Mouse (Mus musculus): ENCODE results near the gene Gm29735. TPM values are rescaled to one million over a fixed set of nuclear protein-coding genes. Genes with fewer than 3 reads are reported as not detected.
"Not testable (repeated sequence)": the region's sequence is repeated elsewhere in the genome, so short reads cannot be mapped to it uniquely, and the experiment has no call there.

Gm29735 gene
- total RNA-seq (2021) = not detected
- not detected in 2 replicates for polyA plus RNA-seq (2012; rRNA removed)
- long read RNA-seq = 0 reads

DNA sequence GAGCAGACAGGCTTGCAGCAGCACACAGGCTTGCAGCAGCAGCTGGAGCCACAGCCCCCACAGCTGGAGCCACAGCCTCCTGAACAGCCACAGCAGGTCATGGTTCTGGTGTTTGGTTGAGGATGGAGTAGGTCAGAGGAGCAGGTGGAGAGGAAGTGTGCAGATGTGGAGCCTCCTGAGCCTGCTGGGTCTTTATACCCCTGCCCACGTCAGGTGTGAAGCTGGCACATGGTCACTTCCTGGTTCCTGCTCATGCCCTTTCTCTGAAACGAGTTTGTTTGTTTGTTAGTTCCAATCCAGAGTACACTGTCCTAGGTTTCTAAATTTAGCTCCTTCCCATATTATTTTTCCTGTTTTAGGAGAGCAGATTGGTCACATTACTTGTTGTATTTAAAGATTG lies at the start of gene Gm29735:
Gene Gm29735, minus strand, starts transcription at position 101 of the 400 bp plus-strand sequence.
- H3K27me3 ChIP-seq (ENCODE audit: control insufficient read depth, insufficient read depth, low read length); H3K79me2 ChIP-seq (replicated peaks; ENCODE audit: control insufficient read depth, insufficient read depth, low read length); H3K9ac ChIP-seq (ENCODE audit: low read depth, low read length); H3K4me1 ChIP-seq (ENCODE audit: control insufficient read depth, insufficient read depth, low read length); H3K27ac ChIP-seq; DNase-seq; H3K36me3 ChIP-seq (ENCODE audit: control insufficient read depth, insufficient read depth, low read length); H3K4me3 ChIP-seq; intact Hi-C loops (cut with DNase I): not testable (repeated sequence)
- WGBS = 48% methylated on average over 2 of the region's 2 CpGs

DNA sequence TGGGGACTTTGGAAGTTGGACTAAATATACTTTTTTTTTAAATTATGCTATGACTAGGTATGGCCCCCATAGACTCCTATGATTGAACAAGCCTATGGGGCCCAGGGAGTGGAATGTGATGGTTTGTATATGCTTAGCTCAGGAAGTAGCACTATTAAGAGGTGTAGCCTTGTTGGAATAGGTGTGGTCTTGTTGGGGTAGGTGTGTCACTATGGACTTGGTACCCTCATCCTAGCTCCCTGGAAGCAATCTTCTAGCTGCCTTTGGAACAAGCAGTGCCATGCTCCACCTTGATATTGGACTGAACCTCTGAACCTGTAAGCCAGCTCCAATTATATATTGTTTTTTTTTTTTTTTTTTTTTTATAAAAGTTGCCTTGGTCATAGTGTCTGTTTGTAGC lies 48.6 kb upstream of the Gm29735 start:
- H3K9ac ChIP-seq (ENCODE audit: low read depth, low read length) = no peak overlapping the region
- no peaks in the 10 kb centered on the region for H3K27me3 ChIP-seq (ENCODE audit: control insufficient read depth, insufficient read depth, low read length)
- intact Hi-C loops (cut with DNase I) = no loop called here
- no peak overlapping the region for H3K27ac ChIP-seq
- no peak overlapping the region for H3K4me3 ChIP-seq
- no peaks in the 10 kb centered on the region for H3K4me1 ChIP-seq (ENCODE audit: control insufficient read depth, insufficient read depth, low read length)
- no peaks in the 10 kb centered on the region for H3K36me3 ChIP-seq (ENCODE audit: control insufficient read depth, insufficient read depth, low read length)
- H3K79me2 ChIP-seq (replicated peaks; ENCODE audit: control insufficient read depth, insufficient read depth, low read length) = no peaks in the 10 kb centered on the region
- DNase-seq = no peak
- TF ChIP-seq CTCF (IDR thresholded peaks at IDR 0.05) (no peak), EP300 (IDR thresholded peaks at IDR 0.05; ENCODE audit: insufficient read depth, low read depth, low read length) (no peak), POLR2A (IDR thresholded peaks at IDR 0.05; ENCODE audit: insufficient read depth, low read depth, low read length) (no peak)

DNA sequence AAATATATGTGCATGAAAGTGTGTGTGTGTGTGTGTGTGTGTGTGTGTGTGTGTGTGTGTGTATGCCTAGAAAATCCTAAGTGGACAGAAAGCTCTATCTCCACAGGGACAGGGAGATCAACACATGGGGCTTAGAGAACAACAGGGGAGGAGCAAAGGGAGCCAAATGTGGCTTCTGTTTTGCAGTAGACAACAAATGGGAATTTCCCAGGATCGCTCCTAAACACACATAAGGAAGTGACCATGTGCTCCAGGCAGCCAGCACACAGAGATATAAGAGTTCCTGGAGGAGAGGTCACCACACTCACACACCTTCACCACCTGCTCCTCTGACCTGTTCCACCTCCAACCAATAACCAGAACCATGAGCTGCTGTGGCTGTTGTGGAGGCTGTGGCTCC lies 44.2 kb upstream of the Gm29735 start, which contains the start of gene Krtap5-3:
Gene Krtap5-3, plus strand, starts transcription at position 301 of the 400 bp plus-strand sequence.
- H3K9ac ChIP-seq (ENCODE audit: low read depth, low read length) = no peak within 1 kb of the TSS
- no peaks in the 10 kb centered on the region for H3K4me1 ChIP-seq (ENCODE audit: control insufficient read depth, insufficient read depth, low read length)
- H3K36me3 ChIP-seq (ENCODE audit: control insufficient read depth, insufficient read depth, low read length) = no peaks in the 10 kb centered on the region
- no peaks in the 10 kb centered on the region for H3K79me2 ChIP-seq (replicated peaks; ENCODE audit: control insufficient read depth, insufficient read depth, low read length)
- TF ChIP-seq CTCF (IDR thresholded peaks at IDR 0.05) (no peak), POLR2A (IDR thresholded peaks at IDR 0.05; ENCODE audit: insufficient read depth, low read depth, low read length) (no peak), EP300 (IDR thresholded peaks at IDR 0.05; ENCODE audit: insufficient read depth, low read depth, low read length) (no peak)
- no peak within 1 kb of the TSS for H3K27ac ChIP-seq
- no peaks in the 10 kb centered on the region for H3K27me3 ChIP-seq (ENCODE audit: control insufficient read depth, insufficient read depth, low read length)
- no peak for DNase-seq
- H3K4me3 ChIP-seq = no peak within 1 kb of the TSS
- intact Hi-C loops (cut with DNase I) = no loop called here
- WGBS = 31% methylated on average over 1 of the region's 1 CpGs

DNA sequence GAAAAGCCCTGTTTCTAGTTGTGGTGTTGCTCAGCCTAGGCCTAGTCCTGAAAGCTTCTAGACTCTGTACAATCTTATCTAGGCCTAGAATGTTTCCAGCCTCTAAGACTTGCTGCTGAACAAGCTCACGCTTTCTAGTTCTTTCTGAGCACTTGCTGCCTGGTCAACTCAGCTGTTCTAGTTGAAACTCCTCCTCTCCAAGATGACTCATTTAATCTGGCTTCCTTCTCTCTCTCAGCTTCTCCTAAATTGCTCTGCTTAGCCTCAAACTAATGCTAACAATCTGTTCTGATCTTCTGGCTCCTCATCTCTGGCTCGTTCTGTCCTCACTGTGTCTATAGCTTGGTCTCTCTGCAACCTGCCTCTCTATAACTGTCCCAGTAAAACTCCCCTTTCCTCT lies 41.8 kb upstream of the Gm29735 start:
- WGBS = 57% methylated on average over 2 of the region's 2 CpGs
- no peak for DNase-seq
- no peak for TF ChIP-seq EP300 (IDR thresholded peaks at IDR 0.05; ENCODE audit: insufficient read depth, low read depth, low read length)
- TF ChIP-seq POLR2A (IDR thresholded peaks at IDR 0.05; ENCODE audit: insufficient read depth, low read depth, low read length) = no peak
- no peak for TF ChIP-seq CTCF (IDR thresholded peaks at IDR 0.05)
- no peaks in the 10 kb centered on the region for H3K4me1 ChIP-seq (ENCODE audit: control insufficient read depth, insufficient read depth, low read length)
- no peaks in the 10 kb centered on the region for H3K27me3 ChIP-seq (ENCODE audit: control insufficient read depth, insufficient read depth, low read length)
- H3K79me2 ChIP-seq (replicated peaks; ENCODE audit: control insufficient read depth, insufficient read depth, low read length) = no peaks in the 10 kb centered on the region
- H3K9ac ChIP-seq (ENCODE audit: low read depth, low read length) = no peak overlapping the region
- no peaks in the 10 kb centered on the region for H3K36me3 ChIP-seq (ENCODE audit: control insufficient read depth, insufficient read depth, low read length)
- intact Hi-C loops (cut with DNase I) = no loop called here
- H3K27ac ChIP-seq = no peak overlapping the region
- H3K4me3 ChIP-seq = no peak overlapping the region

DNA sequence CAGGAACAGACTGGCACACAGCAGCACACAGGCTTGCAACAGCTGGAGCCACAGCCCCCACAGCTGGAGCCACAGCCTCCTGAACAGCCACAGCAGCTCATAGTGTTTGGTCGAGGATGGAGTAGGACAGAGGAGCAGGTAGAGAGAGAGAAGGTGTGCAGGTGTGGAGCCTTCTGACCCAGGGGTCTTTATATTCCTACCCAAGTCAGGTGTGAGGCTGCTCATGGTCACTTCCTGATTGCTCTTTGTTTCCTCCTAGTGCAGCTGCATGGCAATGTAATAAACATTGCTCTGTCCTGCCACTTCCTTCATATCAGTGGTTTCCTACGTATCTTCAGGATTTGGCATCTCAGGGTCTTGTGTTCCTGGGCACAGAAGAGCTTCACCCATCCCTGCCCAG lies 33.4 kb upstream of the Gm29735 start, which contains the start of gene Gm10153:
Gene Gm10153, minus strand, starts transcription at position 101 of the 400 bp plus-strand sequence.
- Histone ChIP-seq H3K27me3 (ENCODE audit: control insufficient read depth, insufficient read depth, low read length) (no peaks in the 10 kb centered on the region), H3K36me3 (ENCODE audit: control insufficient read depth, insufficient read depth, low read length) (no peaks in the 10 kb centered on the region), H3K4me1 (ENCODE audit: control insufficient read depth, insufficient read depth, low read length) (no peaks in the 10 kb centered on the region), H3K79me2 (replicated peaks; ENCODE audit: control insufficient read depth, insufficient read depth, low read length) (no peaks in the 10 kb centered on the region), H3K4me3 (no peak within 1 kb of the TSS), H3K27ac (no peak within 1 kb of the TSS), H3K9ac (ENCODE audit: low read depth, low read length) (no peak within 1 kb of the TSS)
- DNase-seq = no peak
- 26% methylated on average over 2 of the region's 2 CpGs for WGBS
- TF ChIP-seq EP300 (IDR thresholded peaks at IDR 0.05; ENCODE audit: insufficient read depth, low read depth, low read length) (no peak), POLR2A (IDR thresholded peaks at IDR 0.05; ENCODE audit: insufficient read depth, low read depth, low read length) (no peak), CTCF (IDR thresholded peaks at IDR 0.05) (no peak)
- intact Hi-C loops (cut with DNase I) = no loop called here

DNA sequence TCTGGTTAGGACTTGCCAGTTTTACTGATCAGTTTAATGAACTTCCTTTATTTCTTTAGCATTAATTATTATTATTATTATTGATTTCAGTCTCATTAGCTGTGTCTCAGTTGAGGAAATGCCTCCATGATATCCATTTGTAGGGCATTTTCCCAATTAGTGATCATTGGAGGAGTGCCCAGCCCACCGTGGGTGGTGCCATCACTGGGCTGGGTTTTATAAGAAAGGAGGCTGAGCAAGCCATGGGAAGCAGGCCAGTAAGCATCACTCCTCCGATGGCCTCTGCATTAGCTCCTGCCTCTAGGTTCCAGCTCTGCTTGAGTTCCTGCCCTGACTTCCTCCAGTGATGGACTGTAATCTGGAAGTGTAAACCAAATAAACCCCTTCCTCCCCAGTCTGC lies 31.2 kb upstream of the Gm29735 start:
- Histone ChIP-seq H3K4me3 (no peak overlapping the region), H3K4me1 (ENCODE audit: control insufficient read depth, insufficient read depth, low read length) (no peaks in the 10 kb centered on the region), H3K9ac (ENCODE audit: low read depth, low read length) (no peak overlapping the region), H3K79me2 (replicated peaks; ENCODE audit: control insufficient read depth, insufficient read depth, low read length) (no peaks in the 10 kb centered on the region), H3K36me3 (ENCODE audit: control insufficient read depth, insufficient read depth, low read length) (no peaks in the 10 kb centered on the region), H3K27ac (no peak overlapping the region), H3K27me3 (ENCODE audit: control insufficient read depth, insufficient read depth, low read length) (no peaks in the 10 kb centered on the region)
- intact Hi-C loops (cut with DNase I) = no loop called here
- 62% methylated on average over 2 of the region's 2 CpGs for WGBS
- no peak for DNase-seq
- no peak for TF ChIP-seq CTCF (IDR thresholded peaks at IDR 0.05)
- no peak for TF ChIP-seq EP300 (IDR thresholded peaks at IDR 0.05; ENCODE audit: insufficient read depth, low read depth, low read length)
- no peak for TF ChIP-seq POLR2A (IDR thresholded peaks at IDR 0.05; ENCODE audit: insufficient read depth, low read depth, low read length)

Data from heart, adult 2 months (tissue).